Mouse (Mus musculus): ENCODE measurements around the gene Cstad. TPM values are rescaled to one million over a fixed set of nuclear protein-coding genes. Genes with fewer than 3 reads are reported as not detected.

Cstad gene
- polyA plus RNA-seq, 1 experiment, result 0.47 TPM

- no peak overlapping the region for H3K4me3 ChIP-seq (ENCODE audit: insufficient read depth, poor library complexity, severe bottlenecking)
- H3K79me2 ChIP-seq (ENCODE audit: control insufficient read depth, insufficient read depth), result no peaks in the 10 kb centered on the region
- no peaks in the 10 kb centered on the region for H3K36me3 ChIP-seq (ENCODE audit: control insufficient read depth, insufficient read depth)
- H3K27me3 ChIP-seq (ENCODE audit: control insufficient read depth, insufficient read depth, insufficient read length), result no peaks in the 10 kb centered on the region
- H3ac ChIP-seq (ENCODE audit: control insufficient read depth, insufficient read length, low read depth), result no peak overlapping the region
- H3K79me3 ChIP-seq (ENCODE audit: low read depth), result no peaks in the 10 kb centered on the region
- TF ChIP-seq CEBPB (IDR thresholded peaks at IDR 0.05; ENCODE audit: low read depth), result no peak
- TF ChIP-seq MAX (IDR thresholded peaks at IDR 0.05), result no peak
- TF ChIP-seq CTCF (IDR thresholded peaks at IDR 0.05; ENCODE audit: control insufficient read depth, insufficient read depth, insufficient read length), result no peak
- no peak for TF ChIP-seq FOSL1 (IDR thresholded peaks at IDR 0.05; ENCODE audit: insufficient read depth, low read length, poor library complexity, severe bottlenecking)
- TF ChIP-seq USF1 (IDR thresholded peaks at IDR 0.05; ENCODE audit: low read depth), result no peak
- no peak for TF ChIP-seq MYOG (IDR thresholded peaks at IDR 0.05; ENCODE audit: control insufficient read depth, extremely low read depth, insufficient read length)
- no peak for TF ChIP-seq MYOD1 (IDR thresholded peaks at IDR 0.05; ENCODE audit: control insufficient read depth, insufficient read length, low read depth)
These were observed 58.2 kb downstream of the Cstad start for GRCm38 (mm10) chr2:30653046-30653445.

- no peaks in the 10 kb centered on the region for H3K79me3 ChIP-seq (ENCODE audit: low read depth)
- H3K4me3 ChIP-seq (ENCODE audit: insufficient read depth, poor library complexity, severe bottlenecking), result no peak overlapping the region
- no peak overlapping the region for H3ac ChIP-seq (ENCODE audit: control insufficient read depth, insufficient read length, low read depth)
- no peaks in the 10 kb centered on the region for H3K36me3 ChIP-seq (ENCODE audit: control insufficient read depth, insufficient read depth)
- no peaks in the 10 kb centered on the region for H3K79me2 ChIP-seq (ENCODE audit: control insufficient read depth, insufficient read depth)
- TF ChIP-seq MAX (IDR thresholded peaks at IDR 0.05) (no peak), FOSL1 (IDR thresholded peaks at IDR 0.05; ENCODE audit: insufficient read depth, low read length, poor library complexity, severe bottlenecking) (no peak), CTCF (IDR thresholded peaks at IDR 0.05; ENCODE audit: control insufficient read depth, insufficient read depth, insufficient read length) (no peak), MYOD1 (IDR thresholded peaks at IDR 0.05; ENCODE audit: control insufficient read depth, insufficient read length, low read depth) (no peak), CEBPB (IDR thresholded peaks at IDR 0.05; ENCODE audit: low read depth) (no peak), MYOG (IDR thresholded peaks at IDR 0.05; ENCODE audit: control insufficient read depth, extremely low read depth, insufficient read length) (no peak), USF1 (IDR thresholded peaks at IDR 0.05; ENCODE audit: low read depth) (no peak)
- no peaks in the 10 kb centered on the region for H3K27me3 ChIP-seq (ENCODE audit: control insufficient read depth, insufficient read depth, insufficient read length)
These were observed 59.3 kb downstream of the Cstad start for GRCm38 (mm10) chr2:30654158-30654557.

- no peak for TF ChIP-seq USF1 (IDR thresholded peaks at IDR 0.05; ENCODE audit: low read depth)
- TF ChIP-seq MYOD1 (IDR thresholded peaks at IDR 0.05; ENCODE audit: control insufficient read depth, insufficient read length, low read depth), result no peak
- TF ChIP-seq FOSL1 (IDR thresholded peaks at IDR 0.05; ENCODE audit: insufficient read depth, low read length, poor library complexity, severe bottlenecking), result no peak
- TF ChIP-seq MAX (IDR thresholded peaks at IDR 0.05), result no peak
- no peak for TF ChIP-seq CTCF (IDR thresholded peaks at IDR 0.05; ENCODE audit: control insufficient read depth, insufficient read depth, insufficient read length)
- no peak for TF ChIP-seq MYOG (IDR thresholded peaks at IDR 0.05; ENCODE audit: control insufficient read depth, extremely low read depth, insufficient read length)
- TF ChIP-seq CEBPB (IDR thresholded peaks at IDR 0.05; ENCODE audit: low read depth), result no peak
- Histone ChIP-seq H3K79me3 (ENCODE audit: low read depth) (no peaks in the 10 kb centered on the region), H3K27me3 (ENCODE audit: control insufficient read depth, insufficient read depth, insufficient read length) (no peaks in the 10 kb centered on the region), H3K79me2 (ENCODE audit: control insufficient read depth, insufficient read depth) (no peaks in the 10 kb centered on the region), H3ac (ENCODE audit: control insufficient read depth, insufficient read length, low read depth) (no peak overlapping the region), H3K36me3 (ENCODE audit: control insufficient read depth, insufficient read depth) (no peaks in the 10 kb centered on the region), H3K4me3 (ENCODE audit: insufficient read depth, poor library complexity, severe bottlenecking) (no peak overlapping the region)
These were observed 59.7 kb downstream of the Cstad start for GRCm38 (mm10) chr2:30654582-30654981.

- Histone ChIP-seq H3K79me2 (ENCODE audit: control insufficient read depth, insufficient read depth) (no peaks in the 10 kb centered on the region), H3ac (ENCODE audit: control insufficient read depth, insufficient read length, low read depth) (no peak overlapping the region), H3K36me3 (ENCODE audit: control insufficient read depth, insufficient read depth) (no peaks in the 10 kb centered on the region), H3K27me3 (ENCODE audit: control insufficient read depth, insufficient read depth, insufficient read length) (no peaks in the 10 kb centered on the region), H3K4me3 (ENCODE audit: insufficient read depth, poor library complexity, severe bottlenecking) (no peak overlapping the region), H3K79me3 (ENCODE audit: low read depth) (no peaks in the 10 kb centered on the region)
- no peak for TF ChIP-seq MAX (IDR thresholded peaks at IDR 0.05)
- no peak for TF ChIP-seq MYOD1 (IDR thresholded peaks at IDR 0.05; ENCODE audit: control insufficient read depth, insufficient read length, low read depth)
- TF ChIP-seq CTCF (IDR thresholded peaks at IDR 0.05; ENCODE audit: control insufficient read depth, insufficient read depth, insufficient read length), result no peak
- no peak for TF ChIP-seq USF1 (IDR thresholded peaks at IDR 0.05; ENCODE audit: low read depth)
These were observed 60.9 kb downstream of the Cstad start for GRCm38 (mm10) chr2:30655746-30656145.

GRCm38 (mm10) chr2:30656711-30657555, 62.1 kb downstream of the Cstad start:
- H3K36me3 ChIP-seq (ENCODE audit: control insufficient read depth, insufficient read depth), result no peaks in the 10 kb centered on the region
- no peaks in the 10 kb centered on the region for H3K79me3 ChIP-seq (ENCODE audit: low read depth)
- H3ac ChIP-seq (ENCODE audit: control insufficient read depth, insufficient read length, low read depth), result no peak overlapping the region
- TF ChIP-seq USF1 (IDR thresholded peaks at IDR 0.05; ENCODE audit: low read depth), result no peak
- no peak for TF ChIP-seq FOSL1 (IDR thresholded peaks at IDR 0.05; ENCODE audit: insufficient read depth, low read length, poor library complexity, severe bottlenecking)
- TF ChIP-seq CTCF (IDR thresholded peaks at IDR 0.05; ENCODE audit: control insufficient read depth, insufficient read depth, insufficient read length), result no peak
- no peak for TF ChIP-seq MYOG (IDR thresholded peaks at IDR 0.05; ENCODE audit: control insufficient read depth, extremely low read depth, insufficient read length)
- TF ChIP-seq CEBPB (IDR thresholded peaks at IDR 0.05; ENCODE audit: low read depth), result no peak
- no peak for TF ChIP-seq MAX (IDR thresholded peaks at IDR 0.05)
- no peak for TF ChIP-seq MYOD1 (IDR thresholded peaks at IDR 0.05; ENCODE audit: control insufficient read depth, insufficient read length, low read depth)
- no peaks in the 10 kb centered on the region for H3K79me2 ChIP-seq (ENCODE audit: control insufficient read depth, insufficient read depth)
- no peaks in the 10 kb centered on the region for H3K27me3 ChIP-seq (ENCODE audit: control insufficient read depth, insufficient read depth, insufficient read length)
- H3K4me3 ChIP-seq (ENCODE audit: insufficient read depth, poor library complexity, severe bottlenecking), result no peak overlapping the region

All from C2C12 (cell line).